Mouse (Mus musculus) bone marrow, adult 2 months (tissue): Measurements from ENCODE around the gene Smyd3.

Experiments
- CTCF ChIP-seq: fragments of 200-500 bp; IDR thresholded peaks from 2 replicates; pipeline ENCODE4 v1.5.1; 2011; ENCODE audit warnings: low read length, control low read depth; ENCODE audit not compliant: control insufficient read depth, insufficient read depth
- POLR2A ChIP-seq: fragments of 200-500 bp; IDR thresholded peaks from 2 replicates; pipeline ENCODE4 v1.6.1; 2011; ENCODE audit warnings: low read depth, mild to moderate bottlenecking, control low read depth, low read length, borderline replicate concordance; ENCODE audit not compliant: control insufficient read depth

- TF ChIP-seq POLR2A: no peak
- no peak for TF ChIP-seq CTCF
Observed at GRCm38 (mm10) chr1:179220290-179220689, 297.6 kb downstream of the Smyd3 start.
